Mouse (Mus musculus): ENCODE results near the gene Cryba2. TPM values are rescaled to one million over a fixed set of nuclear protein-coding genes. Genes with fewer than 3 reads are reported as not detected.

Gene Cryba2
- total RNA-seq, 4 experiments from 2014 or later: not detected

- DNase-seq (ENCODE audit: low spot score in 2 of 2): no peak
These were observed 8.5 kb downstream of the Cryba2 start for GRCm38 (mm10) chr1:74884196-74885141.

GRCm38 (mm10) chr1:74883441-74883840 lies 9.5 kb downstream of the Cryba2 start:
- DNase-seq (ENCODE audit: low spot score in 2 of 2): no peak

- DNase-seq (ENCODE audit: low spot score in 2 of 2): no peak
These were observed 10.1 kb downstream of the Cryba2 start for GRCm38 (mm10) chr1:74882828-74883227.

- DNase-seq (ENCODE audit: low spot score in 2 of 2): no peak
These were observed 10.7 kb downstream of the Cryba2 start for GRCm38 (mm10) chr1:74882055-74882734.

GRCm38 (mm10) chr1:74880785-74881360 lies 12.1 kb downstream of the Cryba2 start:
- DNase-seq (ENCODE audit: low spot score in 2 of 2): peak; percentile 14 to 32

GRCm38 (mm10) chr1:74877199-74877598 lies 15.7 kb downstream of the Cryba2 start:
- no peak for DNase-seq (ENCODE audit: low spot score in 2 of 2)

- DNase-seq (ENCODE audit: low spot score in 2 of 2): no peak
These were observed 20.7 kb downstream of the Cryba2 start for GRCm38 (mm10) chr1:74872218-74872617.

- DNase-seq (ENCODE audit: low spot score in 2 of 2): no peak
These were observed 31.2 kb downstream of the Cryba2 start for GRCm38 (mm10) chr1:74861783-74862182.

GRCm38 (mm10) chr1:74859223-74859984 lies 33.5 kb downstream of the Cryba2 start:
- DNase-seq (ENCODE audit: low spot score in 2 of 2): no peak

GRCm38 (mm10) chr1:74858805-74859204 lies 34.1 kb downstream of the Cryba2 start:
- DNase-seq (ENCODE audit: low spot score in 2 of 2): no peak

GRCm38 (mm10) chr1:74858171-74858719 lies 34.7 kb downstream of the Cryba2 start:
- no peak for DNase-seq (ENCODE audit: low spot score in 2 of 2)

- DNase-seq (ENCODE audit: low spot score in 2 of 2): no peak
These were observed 35.3 kb downstream of the Cryba2 start for GRCm38 (mm10) chr1:74857677-74858076.

GRCm38 (mm10) chr1:74857201-74857600 lies 35.7 kb downstream of the Cryba2 start:
- no peak for DNase-seq (ENCODE audit: low spot score in 2 of 2)

GRCm38 (mm10) chr1:74856791-74857190 lies 36.2 kb downstream of the Cryba2 start:
- no peak for DNase-seq (ENCODE audit: low spot score in 2 of 2)

- no peak for DNase-seq (ENCODE audit: low spot score in 2 of 2)
These were observed 36.6 kb downstream of the Cryba2 start for GRCm38 (mm10) chr1:74856439-74856720.

- DNase-seq (ENCODE audit: low spot score in 2 of 2): no peak
These were observed 37.1 kb downstream of the Cryba2 start for GRCm38 (mm10) chr1:74855651-74856438.

- DNase-seq (ENCODE audit: low spot score in 2 of 2): no peak
These were observed 37.8 kb downstream of the Cryba2 start for GRCm38 (mm10) chr1:74855156-74855555.

- peak; percentile 54 to 68 for DNase-seq (ENCODE audit: low spot score in 2 of 2)
These were observed 38.5 kb downstream of the Cryba2 start, which contains the start of gene Cdk5r2 for GRCm38 (mm10) chr1:74854306-74855056. Gene Cdk5r2 (plus strand): TSS chr1:74854934.

GRCm38 (mm10) chr1:74851001-74851775 lies 41.8 kb downstream of the Cryba2 start:
- DNase-seq (ENCODE audit: low spot score in 2 of 2): no peak
